Mouse (Mus musculus) cerebellum, adult 2 months (tissue): ENCODE results near the gene Rnf157.

Source experiments
- CTCF ChIP-seq: fragments of 200-500 bp; IDR thresholded peaks from 2 replicates; pipeline ENCODE4 v1.5.1; 2011; ENCODE audit warnings: low read depth, mild to moderate bottlenecking, control low read depth, low read length, moderate library complexity, borderline replicate concordance; ENCODE audit not compliant: insufficient read depth
- POLR2A ChIP-seq: fragments of 200-500 bp; IDR thresholded peaks from 2 replicates; pipeline ENCODE4 v1.6.1; 2011; ENCODE audit warnings: low read length, control low read depth, borderline replicate concordance; ENCODE audit not compliant: insufficient read depth

GRCm38 (mm10) chr11:116337531-116337930, 75.3 kb downstream of the Rnf157 start:
- TF ChIP-seq CTCF (no peak), POLR2A (no peak)
